ENCODE assay signal across 8 mouse cellular contexts in genomic region chr16:33184901-33185260, GRCm38 (mm10). TPM values are rescaled to one million over a fixed set of nuclear protein-coding genes. Genes with fewer than 3 reads are reported as not detected.
DNase-seq lines count a peak whose midpoint lies in the region; ATAC-seq and TF ChIP-seq lines count a peak whose summit lies in the region.

Osbpl11 (plus strand) TSS chr16:33185071.

- H3K4me3 ChIP-seq in CH12.LX (replicated peaks in 1 of 3; ENCODE audit: low read depth in 2 of 3, low read length in 2 of 3, poor library complexity in 1 of 3): peak within 1 kb of the TSS; percentile 84 to 99 (median 87)
- peak within 1 kb of the TSS; percentile 96 for H3K4me3 ChIP-seq in forebrain, embryonic 12.5 days (replicated peaks)
- peak within 1 kb of the TSS; percentile 90 for H3K4me3 ChIP-seq in heart, postnatal 0 days (ENCODE audit: low read depth, low read length)
- peak within 1 kb of the TSS; percentile 93 for H3K4me3 ChIP-seq in liver, embryonic 16.5 days (ENCODE audit: low read depth, low read length)
- H3K4me3 ChIP-seq in neural tube, embryonic 13.5 days: peak within 1 kb of the TSS; percentile 97
- peak within 1 kb of the TSS; percentile 94 for H3K4me3 ChIP-seq in testis, adult 2 months (ENCODE audit: control insufficient read depth, low read depth, low read length)

- no peak for TF ChIP-seq RAD21 in CH12.LX (IDR thresholded peaks at IDR 0.05; ENCODE audit: low read depth, low read length)

- under 1% methylated on average over 27 of the region's 27 CpGs for WGBS in forebrain, embryonic 12.5 days
- under 1% methylated on average over 21 of the region's 27 CpGs for WGBS in heart, postnatal 0 days
- under 1% methylated on average over 27 of the region's 27 CpGs for WGBS in liver, embryonic 16.5 days (ENCODE audit: insufficient replicate concordance)
- 0% methylated on average over 25 of the region's 27 CpGs for WGBS in neural tube, embryonic 13.5 days

- H3K79me2 ChIP-seq in CH12.LX (replicated peaks; ENCODE audit: control insufficient read depth, extremely low read depth, insufficient read depth, poor library complexity, severe bottlenecking): peaks cover 3% of the 10 kb centered on the region; the same call in 1 of the 2 replicates

- peak; percentile 89 for TF ChIP-seq POLR2A in CH12.LX (IDR thresholded peaks at IDR 0.05; ENCODE audit: low read depth, low read length)
- TF ChIP-seq POLR2A in testis, adult 2 months (IDR thresholded peaks at IDR 0.05; ENCODE audit: control insufficient read depth, low read depth, low read length): peak; percentile 93

- TF ChIP-seq CTCF in CH12.LX (conservative IDR thresholded peaks at IDR 0.05 in 1 of 2, IDR thresholded peaks at IDR 0.05 in 1 of 2; ENCODE audit: low read depth in 2 of 2, low read length in 2 of 2): no peak
- no peak for TF ChIP-seq CTCF in heart, postnatal 0 days (IDR thresholded peaks at IDR 0.05; ENCODE audit: low read depth)
- no peak for TF ChIP-seq CTCF in testis, adult 2 months (IDR thresholded peaks at IDR 0.05; ENCODE audit: control insufficient read depth, insufficient read depth, insufficient replicate concordance, low read depth, low read length)

- no peak for TF ChIP-seq EP300 in CH12.LX (IDR thresholded peaks at IDR 0.05; ENCODE audit: low read length)
- peak; percentile 57; the same call in 1 of the 2 replicates for TF ChIP-seq EP300 in heart, postnatal 0 days (IDR thresholded peaks at IDR 0.05; ENCODE audit: low read depth)

- peak within 1 kb of the TSS; percentile 100 for H3K9ac ChIP-seq in CH12.LX (ENCODE audit: insufficient read depth, low read depth)
- H3K9ac ChIP-seq in forebrain, embryonic 12.5 days: peak within 1 kb of the TSS; percentile 95
- H3K9ac ChIP-seq in heart, postnatal 0 days (replicated peaks; ENCODE audit: low read depth, low read length): peak within 1 kb of the TSS; percentile 94
- H3K9ac ChIP-seq in liver, embryonic 16.5 days (ENCODE audit: low read depth, low read length): peak within 1 kb of the TSS; percentile 97
- H3K9ac ChIP-seq in neural tube, embryonic 13.5 days: peak within 1 kb of the TSS; percentile 96

- peaks cover 0 to 24% of the 10 kb centered on the region in 2 experiments for H3K4me1 ChIP-seq in CH12.LX (ENCODE audit: control insufficient read depth in 1 of 2, insufficient read depth in 2 of 2)
- H3K4me1 ChIP-seq in forebrain, embryonic 12.5 days: peaks cover 22% of the 10 kb centered on the region
- H3K4me1 ChIP-seq in heart, postnatal 0 days (ENCODE audit: control insufficient read depth, insufficient read depth): peaks cover 20% of the 10 kb centered on the region; the same call in 1 of the 2 replicates
- H3K4me1 ChIP-seq in liver, embryonic 16.5 days (ENCODE audit: control insufficient read depth, low read depth, low read length): peaks cover 16% of the 10 kb centered on the region
- peaks cover 38% of the 10 kb centered on the region for H3K4me1 ChIP-seq in neural tube, embryonic 13.5 days (replicated peaks)
- H3K4me1 ChIP-seq in testis, adult 2 months (ENCODE audit: control insufficient read depth, insufficient read depth, low read length): peaks cover 5% of the 10 kb centered on the region

- H3K4me2 ChIP-seq in CH12.LX (ENCODE audit: insufficient read depth, low read depth, poor library complexity, severe bottlenecking): peak within 1 kb of the TSS; percentile 70
- peak within 1 kb of the TSS; percentile 95 for H3K4me2 ChIP-seq in forebrain, embryonic 12.5 days
- peak within 1 kb of the TSS; percentile 80 for H3K4me2 ChIP-seq in heart, postnatal 0 days (ENCODE audit: low read depth, low read length)
- H3K4me2 ChIP-seq in liver, embryonic 16.5 days (ENCODE audit: low read depth, low read length): peak within 1 kb of the TSS; percentile 97
- H3K4me2 ChIP-seq in neural tube, embryonic 13.5 days: peak within 1 kb of the TSS; percentile 96

- peak; percentile 97 for DNase-seq in CH12.LX (ENCODE audit: extremely low read depth)
- DNase-seq in c-Kit-positive CD71-positive TER-119-negative erythroid progenitor cells, embryonic 14.5 days (ENCODE audit: low read depth): peak; percentile 97
- peak; percentile 94 for DNase-seq in heart, postnatal 0 days (ENCODE audit: low spot score)
- DNase-seq in kidney, postnatal 4 days: peak; percentile 99

- in situ Hi-C loops in CH12.LX (cut with MboI; ENCODE audit: low pct_ligation_motif_present, low pct_unique_long_range_greater_than_20kb, low sequenced_read_pairs): loop anchor here (10.0 to 25.0 kb wide), 2 partner anchors 390 to 777 kb away; partner anchors contain the start of gene Umps

- peak; percentile 94 for ATAC-seq in forebrain, embryonic 12.5 days (ENCODE audit: low FRiP score)
- ATAC-seq in heart, postnatal 0 days (ENCODE audit: insufficient read depth, low read depth): peak; percentile 95
- ATAC-seq in liver, embryonic 16.5 days (ENCODE audit: low read depth): peak; percentile 92
- ATAC-seq in neural tube, embryonic 13.5 days (ENCODE audit: low read depth): peak; percentile 95

- no peaks in the 10 kb centered on the region for H3K9me3 ChIP-seq in CH12.LX (replicated peaks; ENCODE audit: low read length)
- no peaks in the 10 kb centered on the region for H3K9me3 ChIP-seq in forebrain, embryonic 12.5 days
- no peaks in the 10 kb centered on the region for H3K9me3 ChIP-seq in heart, postnatal 0 days (replicated peaks; ENCODE audit: control insufficient read depth, low read length)
- no peaks in the 10 kb centered on the region for H3K9me3 ChIP-seq in liver, embryonic 16.5 days (replicated peaks; ENCODE audit: control insufficient read depth, low read length)
- no peaks in the 10 kb centered on the region for H3K9me3 ChIP-seq in neural tube, embryonic 13.5 days

- H3K36me3 ChIP-seq in CH12.LX (replicated peaks in 1 of 2; ENCODE audit: control insufficient read depth in 1 of 2, insufficient read depth in 1 of 2, low read length in 1 of 2): peaks cover 0 to 2% of the 10 kb centered on the region in 2 experiments
- H3K36me3 ChIP-seq in forebrain, embryonic 12.5 days (replicated peaks): no peaks in the 10 kb centered on the region
- no peaks in the 10 kb centered on the region for H3K36me3 ChIP-seq in heart, postnatal 0 days (replicated peaks; ENCODE audit: control insufficient read depth, insufficient read depth, low read length)
- H3K36me3 ChIP-seq in liver, embryonic 16.5 days (ENCODE audit: control insufficient read depth, insufficient read depth): no peaks in the 10 kb centered on the region
- no peaks in the 10 kb centered on the region for H3K36me3 ChIP-seq in neural tube, embryonic 13.5 days
- no peaks in the 10 kb centered on the region for H3K36me3 ChIP-seq in testis, adult 2 months (ENCODE audit: control insufficient read depth, insufficient read depth, low read length)

- dilution Hi-C loops in CH12.LX (cut with MboI; ENCODE audit: extremely low pct_ligation_motif_present, extremely low pct_unique_long_range_greater_than_20kb, low sequenced_read_pairs): no loop called here

- no peaks in the 10 kb centered on the region for H3K27me3 ChIP-seq in CH12.LX (replicated peaks)
- H3K27me3 ChIP-seq in forebrain, embryonic 12.5 days: no peaks in the 10 kb centered on the region
- H3K27me3 ChIP-seq in heart, postnatal 0 days (ENCODE audit: control insufficient read depth, insufficient read depth, low read length): no peaks in the 10 kb centered on the region
- no peaks in the 10 kb centered on the region for H3K27me3 ChIP-seq in liver, embryonic 16.5 days (ENCODE audit: control insufficient read depth, insufficient read depth, low read depth, low read length)
- H3K27me3 ChIP-seq in neural tube, embryonic 13.5 days: no peaks in the 10 kb centered on the region
- no peaks in the 10 kb centered on the region for H3K27me3 ChIP-seq in testis, adult 2 months (ENCODE audit: control insufficient read depth, insufficient read depth, low read length)

- H3K27ac ChIP-seq in CH12.LX (ENCODE audit: insufficient read depth, low read depth): peak within 1 kb of the TSS; percentile 27; the same call in 1 of the 2 replicates
- H3K27ac ChIP-seq in forebrain, embryonic 12.5 days: peak within 1 kb of the TSS; percentile 91
- H3K27ac ChIP-seq in heart, postnatal 0 days (ENCODE audit: low read depth): peak within 1 kb of the TSS; percentile 96
- H3K27ac ChIP-seq in liver, embryonic 16.5 days (ENCODE audit: low read length): peak within 1 kb of the TSS; percentile 83
- peak within 1 kb of the TSS; percentile 94 for H3K27ac ChIP-seq in neural tube, embryonic 13.5 days (replicated peaks)
- peak within 1 kb of the TSS; percentile 92 for H3K27ac ChIP-seq in testis, adult 2 months (ENCODE audit: control insufficient read depth, insufficient read depth, low read depth, low read length)

TF ChIP-seq in CH12.LX, 34 proteins besides CTCF, POLR2A, EP300 and RAD21 (continues in another document):
- TF ChIP-seq TCF12 (IDR thresholded peaks at IDR 0.05; ENCODE audit: low read depth, low read length) (peak; percentile 86), RCOR1 (conservative IDR thresholded peaks at IDR 0.05; ENCODE audit: low read depth, low read length) (peak; percentile 83; the same call in 1 of the 2 replicates), POLR2AphosphoS2 (IDR thresholded peaks at IDR 0.05; ENCODE audit: low read depth, low read length) (peak; percentile 88; the same call in 1 of the 2 replicates), MEF2A (IDR thresholded peaks at IDR 0.05; ENCODE audit: borderline replicate concordance, low read depth, low read length) (peak; percentile 46; the same call in 1 of the 2 replicates), HCFC1 (IDR thresholded peaks at IDR 0.05; ENCODE audit: low read depth, low read length) (peak; percentile 99), KAT2A (IDR thresholded peaks at IDR 0.05; ENCODE audit: insufficient replicate concordance, low read length) (peak; percentile 97; the same call in 1 of the 2 replicates), SIN3A (IDR thresholded peaks at IDR 0.05; ENCODE audit: low read length) (peak; percentile 88), MAFK (IDR thresholded peaks at IDR 0.05; ENCODE audit: insufficient replicate concordance, low read length) (no peak), MXI1 (IDR thresholded peaks at IDR 0.05; ENCODE audit: low read depth, low read length) (peak; percentile 70), NRF1 (IDR thresholded peaks at IDR 0.05; ENCODE audit: low read depth, low read length) (peak; percentile 74), IRF4 (IDR thresholded peaks at IDR 0.05; ENCODE audit: low read depth, low read length) (peak; percentile 70), ZMIZ1 (IDR thresholded peaks at IDR 0.05; ENCODE audit: low read depth, low read length) (peak; percentile 95)

RNA-seq across cellular contexts. Expression of gene Osbpl11, which starts in this region (rescaled TPM):
- 12.9 and 13.8 TPM in 2 replicates for total RNA-seq in CH12.LX (2012; rRNA removed)
- 10.5 and 10.8 TPM in 2 replicates for total RNA-seq in CH12.LX (2014; rRNA removed)
- polyA plus RNA-seq in CH12.LX (2012; ENCODE audit: insufficient read length, low read depth): 11.4 and 12.1 TPM in 2 replicates
- polyA plus RNA-seq in forebrain, embryonic 12.5 days (2016; fragmentation: Nextera tagmentation; extraction: Ambion mirVana): 24.1 and 27.8 TPM in 2 replicates
- 18.0 and 20.3 TPM in 2 replicates for total RNA-seq in heart, postnatal 0 days (2014; rRNA removed; ENCODE audit: low replicate concordance)
- polyA plus RNA-seq in heart, postnatal 0 days (2015; fragmentation: Nextera tagmentation; extraction: Ambion mirVana): 9.9 and 10.4 TPM in 2 replicates
- 4.1 and 4.4 TPM in 2 replicates for polyA plus RNA-seq in liver, embryonic 16.5 days (2015; fragmentation: Nextera tagmentation; extraction: Ambion mirVana)
- 18.5 and 19.3 TPM in 2 replicates for polyA plus RNA-seq in neural tube, embryonic 13.5 days (2015; fragmentation: Nextera tagmentation; extraction: Ambion mirVana)
- 9.7 and 10.8 TPM in 2 replicates for polyA plus RNA-seq in testis, adult 2 months (2012; rRNA removed)

Comparison
In these comparisons a context has a peak if more than half of its experiments do, and no peak if none do; other contexts are left out.
1. Peak in every context shown above with its lines: DNase-seq, ATAC-seq, H3K4me3 ChIP-seq and H3K27ac ChIP-seq.
2. H3K27ac ChIP-seq: peak in every context shown above with its lines; median percentile 96 in heart, postnatal 0 days; 94 in neural tube, embryonic 13.5 days; 92 in testis, adult 2 months; 91 in forebrain, embryonic 12.5 days; 83 in liver, embryonic 16.5 days; 27 in CH12.LX.